Mouse (Mus musculus) induced T-regulatory cell, adult 2 months (primary cell): ENCODE measurements around the gene Eral1.
"Not testable (repeated sequence)": the region's sequence is repeated elsewhere in the genome, so short reads cannot be mapped to it uniquely, and the experiment has no call there.

ENCODE experiments used
- DNase-seq: peaks from one replicate; pipeline ENCODE4 v3.0.0-alpha.2; 2012; ENCODE audit warnings: low read depth

Gene Eral1

GRCm38 (mm10) chr11:78087756-78088281, 7.6 kb upstream of the Eral1 start:
- DNase-seq: no peak

- no peak for DNase-seq
These were observed 6.8 kb upstream of the Eral1 start for GRCm38 (mm10) chr11:78086925-78087479.

GRCm38 (mm10) chr11:78083595-78083994, 3.4 kb upstream of the Eral1 start:
- no peak for DNase-seq

- no peak for DNase-seq
These were observed 5.5 kb downstream of the Eral1 start for GRCm38 (mm10) chr11:78074666-78075065.

- no peak for DNase-seq
These were observed 5.9 kb downstream of the Eral1 start for GRCm38 (mm10) chr11:78074277-78074652.

GRCm38 (mm10) chr11:78073577-78074276, 6.5 kb downstream of the Eral1 start:
- no peak for DNase-seq

GRCm38 (mm10) chr11:78072425-78073130, 7.6 kb downstream of the Eral1 start:
- no peak for DNase-seq

- DNase-seq: no peak
These were observed 8.2 kb downstream of the Eral1 start for GRCm38 (mm10) chr11:78071938-78072337.

- no peak for DNase-seq
These were observed 10.5 kb downstream of the Eral1 start for GRCm38 (mm10) chr11:78069646-78070045.

GRCm38 (mm10) chr11:78069130-78069529, 11.1 kb downstream of the Eral1 start:
- DNase-seq: no peak

- no peak for DNase-seq
These were observed 12.6 kb downstream of the Eral1 start for GRCm38 (mm10) chr11:78067566-78067965.

- DNase-seq: no peak
These were observed 13.5 kb downstream of the Eral1 start for GRCm38 (mm10) chr11:78066641-78067040.

GRCm38 (mm10) chr11:78065906-78066305, 14.3 kb downstream of the Eral1 start:
- no peak for DNase-seq

GRCm38 (mm10) chr11:78062563-78062962, 17.6 kb downstream of the Eral1 start:
- DNase-seq: no peak

- peak; percentile 67 for DNase-seq
These were observed 20.1 kb downstream of the Eral1 start for GRCm38 (mm10) chr11:78059833-78060757.

- no peak for DNase-seq
These were observed 23.2 kb downstream of the Eral1 start for GRCm38 (mm10) chr11:78056946-78057345.

- no peak for DNase-seq
These were observed 27.1 kb downstream of the Eral1 start for GRCm38 (mm10) chr11:78053078-78053477.

GRCm38 (mm10) chr11:78048637-78049036, 31.5 kb downstream of the Eral1 start:
- DNase-seq: not testable (repeated sequence)

GRCm38 (mm10) chr11:78044758-78045251, 35.4 kb downstream of the Eral1 start:
- no peak for DNase-seq

GRCm38 (mm10) chr11:78042290-78042870, 37.8 kb downstream of the Eral1 start:
- DNase-seq: not testable (repeated sequence)

- no peak for DNase-seq
These were observed 39.3 kb downstream of the Eral1 start for GRCm38 (mm10) chr11:78040878-78041277.
